Mouse (Mus musculus) CD4-positive naive resting alpha-beta T cell, adult 57 days (primary cell): ENCODE measurements around the gene Dnah10. TPM values are rescaled to one million over a fixed set of nuclear protein-coding genes. Genes with fewer than 3 reads are reported as not detected.

Experiments
- total RNA-seq: library from RNA; stranded (reverse); gene quantifications from one replicate; pipeline ENCODE4 v1.2.4, GENCODE M21; 2023

Dnah10 gene
- total RNA-seq, result 0.18 TPM

DNA sequence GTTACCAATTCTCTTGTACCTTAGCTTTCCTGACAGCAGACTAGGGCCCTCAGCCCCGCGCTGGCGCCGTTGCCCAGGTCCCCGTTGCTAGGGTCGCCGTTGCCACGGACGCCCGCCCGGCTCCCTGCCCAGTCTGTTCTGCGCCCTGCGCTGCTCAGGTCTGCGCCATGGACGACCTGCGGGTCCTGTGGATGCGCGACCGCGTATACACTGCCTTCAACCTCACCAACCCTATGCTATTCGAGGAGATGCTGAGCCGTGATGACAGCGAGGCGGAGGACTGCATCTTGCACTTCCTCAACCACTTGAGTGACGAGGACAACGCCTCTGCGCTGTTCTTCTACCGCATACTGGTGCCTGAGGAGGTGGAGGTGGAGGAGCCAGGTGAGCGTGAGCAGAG is at the start of gene Dnah10:
Gene Dnah10 (plus strand): TSS at position 89 of the 400 bp plus-strand sequence.

DNA sequence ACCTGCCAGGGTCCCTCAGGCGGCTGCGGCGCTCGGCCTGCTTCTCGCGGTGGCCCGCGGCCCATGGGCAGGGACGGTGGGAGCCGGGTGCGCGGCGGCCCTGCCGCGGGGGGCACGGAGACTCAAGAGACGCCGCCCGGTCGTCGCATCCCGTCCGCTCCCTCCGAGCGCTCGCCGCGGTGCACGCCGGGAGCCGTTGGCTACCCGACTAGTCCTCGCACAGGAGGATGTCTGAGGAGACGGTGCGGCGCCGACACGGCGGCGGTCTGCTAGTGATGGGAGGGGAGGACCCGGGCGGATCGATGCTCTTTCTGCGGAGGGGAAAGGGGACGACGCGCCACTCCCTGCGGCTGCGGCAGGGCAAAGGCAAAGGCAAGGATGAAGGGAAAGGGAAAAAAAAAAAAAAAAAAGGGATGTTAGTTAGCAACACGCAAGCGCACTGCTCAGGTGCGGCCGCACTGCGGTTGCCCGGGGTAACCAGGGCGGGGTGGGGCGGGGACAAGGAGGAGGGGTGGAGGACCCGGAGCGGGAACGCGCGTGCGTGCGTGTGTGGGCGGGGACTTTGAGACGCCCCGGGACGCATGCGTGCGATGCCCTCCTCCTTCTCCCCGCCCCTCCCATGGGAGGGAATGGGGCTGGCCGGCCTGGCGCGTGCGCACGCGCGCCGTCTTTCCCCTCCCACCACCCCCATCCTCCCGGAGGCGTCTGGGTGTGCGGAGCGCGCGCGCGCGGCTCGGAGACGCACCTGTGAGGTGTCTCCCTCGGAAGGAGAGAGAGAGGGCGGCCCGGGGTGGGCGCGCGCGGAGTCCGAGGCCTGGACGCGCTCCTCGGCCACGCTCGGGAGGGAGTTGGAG is 137.4 kb downstream of the Dnah10 start, which contains the start of the genes Ccdc92 and Zfp664:
Gene Ccdc92 (minus strand): TSS at position 412 of the 854 bp plus-strand sequence.
Gene Zfp664 (plus strand): TSS at position 679 of the 854 bp plus-strand sequence.

Other genes starting within 250 kb of the Dnah10 start
- gene Rilpl2, start 246.7 kb upstream of the Dnah10 start, total RNA-seq, result 27.5 TPM
- gene Snrnp35, start 242.0 kb upstream of the Dnah10 start, total RNA-seq, result 13.7 TPM
- 2.9 TPM for gene Rilpl1, start 193.7 kb upstream of the Dnah10 start, total RNA-seq
- gene Tmed2, start 184.4 kb upstream of the Dnah10 start, total RNA-seq, result 129 TPM
- gene Ddx55, start 172.2 kb upstream of the Dnah10 start, total RNA-seq, result 37.9 TPM
- 26.2 TPM for gene Eif2b1, start 146.0 kb upstream of the Dnah10 start, total RNA-seq
- gene Gtf2h3, start 145.9 kb upstream of the Dnah10 start, total RNA-seq, result 24.1 TPM
- gene Atp6v0a2, start 96.5 kb upstream of the Dnah10 start, total RNA-seq, result 64.8 TPM
- gene Ccdc92, start 137.3 kb downstream of the Dnah10 start, total RNA-seq, result 8.4 TPM
- gene Zfp664, start 137.6 kb downstream of the Dnah10 start, total RNA-seq, result 29.4 TPM